Mouse (Mus musculus): ENCODE measurements around the gene Dclre1a. TPM values are rescaled to one million over a fixed set of nuclear protein-coding genes. Genes with fewer than 3 reads are reported as not detected.
"Not testable (repeated sequence)": the region's sequence is repeated elsewhere in the genome, so short reads cannot be mapped to it uniquely, and the experiment has no call there.

Gene Dclre1a
- polyA plus RNA-seq, 1 experiment from 2014 or later = 13.6 TPM

GRCm38 (mm10) chr19:56543320-56543719, 4.7 kb downstream of the Dclre1a start:
- WGBS (ENCODE audit: insufficient replicate concordance) = 77% methylated on average over 12 of the region's 12 CpGs
- Histone ChIP-seq H3K27me3 (ENCODE audit: control insufficient read depth, insufficient read depth, low read length) (no peaks in the 10 kb centered on the region), H3K4me2 (no peak overlapping the region), H3K4me3 (ENCODE audit: low read depth, low read length) (no peak overlapping the region), H3K9me3 (replicated peaks; ENCODE audit: control insufficient read depth, low read length) (no peaks in the 10 kb centered on the region), H3K27ac (ENCODE audit: low read depth, low read length) (no peak overlapping the region), H3K4me1 (ENCODE audit: control insufficient read depth, insufficient read depth, low read length) (peaks cover 3% of the 10 kb centered on the region; the same call in 1 of the 2 replicates), H3K9ac (ENCODE audit: low read depth, low read length) (no peak overlapping the region), H3K36me3 (ENCODE audit: control insufficient read depth, insufficient read depth, low read length) (no peaks in the 10 kb centered on the region; the same call in 1 of the 2 replicates)
- ATAC-seq (replicated peaks; ENCODE audit: insufficient number of reproducible peaks, low FRiP score, low TSS enrichment) = no peak

DNA sequence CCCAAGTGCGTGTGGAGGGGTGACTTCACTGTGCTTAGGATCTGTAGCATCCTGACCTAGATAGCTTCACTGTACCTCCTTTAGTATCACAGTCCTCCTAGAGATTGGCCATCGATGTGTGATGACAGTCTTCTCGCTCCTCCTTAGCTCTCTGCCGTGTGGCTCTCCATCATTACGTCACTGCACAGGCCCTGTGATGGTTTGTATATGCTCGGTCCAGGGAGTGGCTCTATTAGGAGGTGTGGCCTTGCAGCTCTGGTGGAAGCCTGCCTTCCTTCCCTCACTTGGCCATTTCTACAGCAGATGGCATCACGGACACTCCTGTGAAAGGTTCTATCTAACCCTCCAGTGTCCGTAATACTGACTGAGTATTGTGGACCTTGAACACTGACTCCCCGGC, 12.3 kb downstream of the Dclre1a start:
- Histone ChIP-seq H3K9me3 (replicated peaks; ENCODE audit: control insufficient read depth, low read length) (no peaks in the 10 kb centered on the region), H3K27me3 (ENCODE audit: control insufficient read depth, insufficient read depth, low read length) (no peaks in the 10 kb centered on the region), H3K36me3 (ENCODE audit: control insufficient read depth, insufficient read depth, low read length) (no peaks in the 10 kb centered on the region), H3K4me3 (ENCODE audit: low read depth, low read length) (no peak overlapping the region), H3K4me1 (ENCODE audit: control insufficient read depth, insufficient read depth, low read length) (peaks cover 2% of the 10 kb centered on the region; the same call in 1 of the 2 replicates), H3K4me2 (no peak overlapping the region), H3K27ac (ENCODE audit: low read depth, low read length) (no peak overlapping the region), H3K9ac (ENCODE audit: low read depth, low read length) (no peak overlapping the region)
- no peak for ATAC-seq (replicated peaks; ENCODE audit: insufficient number of reproducible peaks, low FRiP score, low TSS enrichment)
- 87% methylated on average over 9 of the region's 9 CpGs for WGBS (ENCODE audit: insufficient replicate concordance)

GRCm38 (mm10) chr19:56535064-56535463, 13.0 kb downstream of the Dclre1a start:
- H3K9me3 ChIP-seq (replicated peaks; ENCODE audit: control insufficient read depth, low read length) = no peaks in the 10 kb centered on the region
- no peak overlapping the region for H3K27ac ChIP-seq (ENCODE audit: low read depth, low read length)
- H3K4me3 ChIP-seq (ENCODE audit: low read depth, low read length) = no peak overlapping the region
- ATAC-seq (replicated peaks; ENCODE audit: insufficient number of reproducible peaks, low FRiP score, low TSS enrichment) = no peak
- no peak overlapping the region for H3K9ac ChIP-seq (ENCODE audit: low read depth, low read length)
- H3K36me3 ChIP-seq (ENCODE audit: control insufficient read depth, insufficient read depth, low read length) = no peaks in the 10 kb centered on the region
- WGBS (ENCODE audit: insufficient replicate concordance) = 80% methylated on average over 9 of the region's 9 CpGs
- no peaks in the 10 kb centered on the region for H3K27me3 ChIP-seq (ENCODE audit: control insufficient read depth, insufficient read depth, low read length)
- H3K4me2 ChIP-seq = no peak overlapping the region
- H3K4me1 ChIP-seq (ENCODE audit: control insufficient read depth, insufficient read depth, low read length) = peaks cover 2% of the 10 kb centered on the region; the same call in 1 of the 2 replicates

GRCm38 (mm10) chr19:56534337-56534736, 13.7 kb downstream of the Dclre1a start:
- H3K27me3 ChIP-seq (ENCODE audit: control insufficient read depth, insufficient read depth, low read length) = no peaks in the 10 kb centered on the region

DNA sequence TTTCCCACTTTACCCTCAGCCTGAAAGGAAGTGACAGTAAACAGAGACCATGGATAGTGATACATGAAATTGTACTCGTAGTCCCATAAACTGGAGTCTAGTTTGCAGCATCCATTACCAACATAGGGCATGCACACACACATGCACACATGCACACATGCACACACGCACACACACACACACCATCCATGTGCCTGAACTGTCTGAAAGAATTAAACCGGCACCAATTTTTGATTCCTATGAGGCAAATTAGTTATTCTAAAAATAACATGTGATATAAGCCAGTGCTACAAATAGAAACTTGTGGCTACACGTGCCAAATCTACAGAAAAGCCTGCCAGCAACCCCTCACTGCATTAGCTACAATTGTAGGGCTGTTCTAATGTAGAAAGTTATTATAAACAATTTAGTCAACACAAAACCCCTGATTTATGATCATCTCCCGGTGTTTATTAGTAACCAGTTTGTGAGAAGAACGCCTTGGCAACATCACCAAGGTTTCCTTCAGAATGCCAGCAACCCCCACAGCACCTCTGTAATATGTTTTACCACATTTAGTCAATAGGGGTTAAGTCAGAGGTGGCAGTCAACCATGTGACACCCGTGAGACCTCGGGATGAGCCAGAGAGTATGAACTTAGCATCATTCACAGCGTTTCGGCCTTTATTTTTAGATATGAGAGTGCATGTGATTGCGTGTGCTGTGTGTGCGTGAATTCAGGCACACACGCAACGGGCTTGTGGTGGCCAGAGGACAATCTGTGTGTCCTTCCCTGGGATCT, 14.5 kb downstream of the Dclre1a start:
- 85% methylated on average over 14 of the region's 14 CpGs for WGBS (ENCODE audit: insufficient replicate concordance)
- H3K4me1 ChIP-seq (ENCODE audit: control insufficient read depth, insufficient read depth, low read length) = peaks cover 2% of the 10 kb centered on the region; the same call in 1 of the 2 replicates
- no peak overlapping the region for H3K4me2 ChIP-seq
- H3K27me3 ChIP-seq (ENCODE audit: control insufficient read depth, insufficient read depth, low read length) = no peaks in the 10 kb centered on the region
- H3K9me3 ChIP-seq (replicated peaks; ENCODE audit: control insufficient read depth, low read length) = no peaks in the 10 kb centered on the region
- no peaks in the 10 kb centered on the region for H3K36me3 ChIP-seq (ENCODE audit: control insufficient read depth, insufficient read depth, low read length)
- H3K27ac ChIP-seq (ENCODE audit: low read depth, low read length) = no peak overlapping the region
- H3K4me3 ChIP-seq (ENCODE audit: low read depth, low read length) = no peak overlapping the region
- ATAC-seq (replicated peaks; ENCODE audit: insufficient number of reproducible peaks, low FRiP score, low TSS enrichment) = no peak
- H3K9ac ChIP-seq (ENCODE audit: low read depth, low read length) = no peak overlapping the region

More at GRCm38 (mm10) chr19:56534337-56534736, 13.7 kb downstream of the Dclre1a start:
- H3K4me3 ChIP-seq (ENCODE audit: low read depth, low read length) = no peak overlapping the region
- H3K4me1 ChIP-seq (ENCODE audit: control insufficient read depth, insufficient read depth, low read length) = peaks cover 2% of the 10 kb centered on the region; the same call in 1 of the 2 replicates
- WGBS (ENCODE audit: insufficient replicate concordance) = 85% methylated on average over 3 of the region's 3 CpGs
- no peak overlapping the region for H3K9ac ChIP-seq (ENCODE audit: low read depth, low read length)
- H3K36me3 ChIP-seq (ENCODE audit: control insufficient read depth, insufficient read depth, low read length) = no peaks in the 10 kb centered on the region
- no peak for ATAC-seq (replicated peaks; ENCODE audit: insufficient number of reproducible peaks, low FRiP score, low TSS enrichment)
- H3K27ac ChIP-seq (ENCODE audit: low read depth, low read length) = no peak overlapping the region
- H3K9me3 ChIP-seq (replicated peaks; ENCODE audit: control insufficient read depth, low read length) = no peaks in the 10 kb centered on the region
- H3K4me2 ChIP-seq = no peak overlapping the region

DNA sequence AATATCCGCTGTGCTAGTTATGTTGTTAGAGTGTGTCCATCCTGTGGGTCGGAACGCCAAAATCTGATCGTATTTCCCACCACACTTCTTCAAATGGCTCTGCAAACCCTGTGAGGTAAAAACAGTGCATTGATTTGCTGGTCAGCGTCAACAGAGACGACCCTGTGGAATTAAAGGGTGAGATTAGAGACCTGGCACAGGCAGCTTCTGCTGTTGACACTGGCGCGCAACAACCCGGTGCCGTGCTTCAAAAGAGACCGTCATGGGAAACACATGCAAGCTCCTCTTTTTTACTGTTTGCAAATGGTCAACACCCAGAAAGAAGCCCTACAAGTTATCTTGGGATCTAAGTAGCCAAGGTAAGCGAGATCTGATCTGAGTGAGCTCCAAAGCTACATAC, 16.8 kb downstream of the Dclre1a start:
- Histone ChIP-seq H3K4me3 (ENCODE audit: low read depth, low read length) (no peak overlapping the region), H3K9ac (ENCODE audit: low read depth, low read length) (no peak overlapping the region), H3K36me3 (ENCODE audit: control insufficient read depth, insufficient read depth, low read length) (no peaks in the 10 kb centered on the region), H3K27me3 (ENCODE audit: control insufficient read depth, insufficient read depth, low read length) (no peaks in the 10 kb centered on the region), H3K4me2 (no peak overlapping the region), H3K9me3 (replicated peaks; ENCODE audit: control insufficient read depth, low read length) (no peaks in the 10 kb centered on the region), H3K27ac (ENCODE audit: low read depth, low read length) (no peak overlapping the region), H3K4me1 (ENCODE audit: control insufficient read depth, insufficient read depth, low read length) (peaks cover 2% of the 10 kb centered on the region; the same call in 1 of the 2 replicates)
- 86% methylated on average over 12 of the region's 12 CpGs for WGBS (ENCODE audit: insufficient replicate concordance)
- no peak for ATAC-seq (replicated peaks; ENCODE audit: insufficient number of reproducible peaks, low FRiP score, low TSS enrichment)

DNA sequence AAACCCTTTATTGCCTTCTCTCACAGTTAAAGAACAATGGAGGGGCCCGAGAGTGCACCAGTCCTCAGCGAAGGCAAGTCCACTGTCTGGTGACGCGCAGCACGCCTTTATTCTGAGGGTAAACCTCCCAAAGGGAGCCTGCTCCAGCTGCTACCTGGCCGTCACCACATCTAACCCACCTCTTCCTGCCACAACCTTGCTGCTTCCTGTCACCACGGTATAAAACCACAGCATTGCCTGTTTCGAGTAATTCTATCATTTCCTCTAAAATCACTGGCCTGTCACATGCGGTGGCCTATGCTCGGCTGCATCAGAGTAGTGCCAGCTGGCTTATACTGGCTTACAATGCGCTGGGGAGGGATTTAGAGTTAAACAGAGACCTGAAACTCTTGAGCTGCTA, 17.5 kb downstream of the Dclre1a start:
- no CpG with 5 or more reads among the region's 11 CpGs for WGBS (ENCODE audit: insufficient replicate concordance)
- H3K9ac ChIP-seq (ENCODE audit: low read depth, low read length) = not testable (repeated sequence)

GRCm38 (mm10) chr19:56519408-56519807, 28.6 kb downstream of the Dclre1a start:
- not testable (repeated sequence) for H3K27me3 ChIP-seq (ENCODE audit: control insufficient read depth, insufficient read depth, low read length); H3K4me1 ChIP-seq (ENCODE audit: control insufficient read depth, insufficient read depth, low read length); ATAC-seq (replicated peaks; ENCODE audit: insufficient number of reproducible peaks, low FRiP score, low TSS enrichment); H3K9me3 ChIP-seq (replicated peaks; ENCODE audit: control insufficient read depth, low read length); H3K4me2 ChIP-seq; H3K27ac ChIP-seq (ENCODE audit: low read depth, low read length); H3K4me3 ChIP-seq (ENCODE audit: low read depth, low read length); H3K36me3 ChIP-seq (ENCODE audit: control insufficient read depth, insufficient read depth, low read length); H3K9ac ChIP-seq (ENCODE audit: low read depth, low read length)
- WGBS (ENCODE audit: insufficient replicate concordance) = no CpG with 5 or more reads among the region's 7 CpGs

More for the DNA sequence above, 17.5 kb downstream of the Dclre1a start:
- not testable (repeated sequence) for H3K36me3 ChIP-seq (ENCODE audit: control insufficient read depth, insufficient read depth, low read length); H3K9me3 ChIP-seq (replicated peaks; ENCODE audit: control insufficient read depth, low read length); H3K27ac ChIP-seq (ENCODE audit: low read depth, low read length); H3K4me2 ChIP-seq; H3K27me3 ChIP-seq (ENCODE audit: control insufficient read depth, insufficient read depth, low read length); H3K4me1 ChIP-seq (ENCODE audit: control insufficient read depth, insufficient read depth, low read length); ATAC-seq (replicated peaks; ENCODE audit: insufficient number of reproducible peaks, low FRiP score, low TSS enrichment); H3K4me3 ChIP-seq (ENCODE audit: low read depth, low read length)

- H3K27me3 ChIP-seq (ENCODE audit: control insufficient read depth, insufficient read depth, low read length); H3K4me2 ChIP-seq; H3K4me1 ChIP-seq (ENCODE audit: control insufficient read depth, insufficient read depth, low read length); H3K27ac ChIP-seq (ENCODE audit: low read depth, low read length); H3K9me3 ChIP-seq (replicated peaks; ENCODE audit: control insufficient read depth, low read length); H3K4me3 ChIP-seq (ENCODE audit: low read depth, low read length); H3K9ac ChIP-seq (ENCODE audit: low read depth, low read length); H3K36me3 ChIP-seq (ENCODE audit: control insufficient read depth, insufficient read depth, low read length); ATAC-seq (replicated peaks; ENCODE audit: insufficient number of reproducible peaks, low FRiP score, low TSS enrichment): not testable (repeated sequence)
- no CpG with 5 or more reads among the region's 2 CpGs for WGBS (ENCODE audit: insufficient replicate concordance)
Measured at GRCm38 (mm10) chr19:56513527-56513926, 34.5 kb downstream of the Dclre1a start.
